Mouse (Mus musculus) MEL (cell line): ENCODE data around the gene Tfe3. TPM values are rescaled to one million over a fixed set of nuclear protein-coding genes. Genes with fewer than 3 reads are reported as not detected.
A peak's percentile ranks its signal among the peaks of the same experiment; 100 is the strongest.

ENCODE experiments used
- DNase-seq: peaks from one replicate; pipeline ENCODE4 v3.0.0; 2011; ENCODE audit warnings: low read depth, low spot score
- H3K27ac ChIP-seq: 2 replicates; pipeline ENCODE4 v1.5.1; 2012; ENCODE audit warnings: low read depth, mild to moderate bottlenecking, control low read depth, low read length, moderate library complexity; ENCODE audit not compliant: control insufficient read depth
- H3K27me3 ChIP-seq, 2 experiments: fragments of 150-350 bp in 1 of 2; sonication (generic) in 1 of 2; 2 replicates each; pipeline ENCODE4 v1.6.1; 2012; ENCODE audit warnings: low read length in 2 of 2, mild to moderate bottlenecking in 2 of 2, improper control_type of control experiment in 1 of 2, moderate library complexity in 1 of 2; ENCODE audit not compliant: insufficient read depth in 2 of 2, control insufficient read depth in 1 of 2
- H3K36me3 ChIP-seq, 2 experiments: 2 replicates each; pipeline ENCODE4 v1.6.1; 2012 to 2014; ENCODE audit warnings: low read length in 2 of 2, improper control_type of control experiment in 1 of 2, inconsistent platforms in 1 of 2, mild to moderate bottlenecking in 1 of 2; ENCODE audit not compliant: insufficient read depth in 2 of 2, control insufficient read depth in 1 of 2
- H3K4me1 ChIP-seq, 2 experiments: fragments of 150-350 bp in 1 of 2; sonication (generic) in 1 of 2; 2 replicates each; pipeline ENCODE4 v1.6.1; 2012; ENCODE audit warnings: low read length in 2 of 2, improper control_type of control experiment in 1 of 2, mild to moderate bottlenecking in 1 of 2; ENCODE audit not compliant: insufficient read depth in 2 of 2, control insufficient read depth in 1 of 2
- H3K4me3 ChIP-seq, 2 experiments: fragments of 150-350 bp in 1 of 2; sonication (generic) in 1 of 2; 2 replicates each; pipeline ENCODE4 v1.5.1; 2012; ENCODE audit warnings: low read depth in 2 of 2, low read length in 2 of 2, mild to moderate bottlenecking in 2 of 2, moderate library complexity in 2 of 2, control low read depth in 1 of 2, improper control_type of control experiment in 1 of 2; ENCODE audit not compliant: control insufficient read depth in 1 of 2, insufficient read depth in 1 of 2
- H3K79me2 ChIP-seq: 2 replicates; pipeline ENCODE4 v1.6.1; 2012; ENCODE audit warnings: mild to moderate bottlenecking, low read length, moderate library complexity; ENCODE audit not compliant: control insufficient read depth, poor library complexity, insufficient read depth
- H3K9ac ChIP-seq: 2 replicates; pipeline ENCODE4 v1.6.1; 2012; ENCODE audit warnings: low read depth, mild to moderate bottlenecking, control low read depth, low read length, moderate library complexity; ENCODE audit not compliant: control insufficient read depth, poor library complexity, severe bottlenecking
- H3K9me3 ChIP-seq: fragments of 150-350 bp; sonication (generic); replicated peaks from 2 replicates; pipeline ENCODE4 v1.6.1; 2012; ENCODE audit warnings: mild to moderate bottlenecking, low read length, improper control_type of control experiment, moderate library complexity; ENCODE audit not compliant: insufficient read depth
- CTCF ChIP-seq, 3 experiments: IDR thresholded peaks in 2 of 3; conservative IDR thresholded peaks in 1 of 3; 2 replicates each; pipeline ENCODE4 v1.5.1; 2011 to 2012; ENCODE audit warnings: low read length in 3 of 3, low read depth in 2 of 3, mild to moderate bottlenecking in 2 of 3, improper control_type of control experiment in 1 of 3, inconsistent platforms in 1 of 3, mixed read lengths in 1 of 3, moderate library complexity in 1 of 3; ENCODE audit not compliant: control insufficient read depth in 1 of 3, insufficient read depth in 1 of 3, poor library complexity in 1 of 3, severe bottlenecking in 1 of 3
- MAX ChIP-seq: IDR thresholded peaks from 2 replicates; pipeline ENCODE4 v1.6.1; 2011; ENCODE audit warnings: low read length, improper control_type of control experiment
- MAZ ChIP-seq: IDR thresholded peaks from 2 replicates; pipeline ENCODE4 v1.6.1; 2012; ENCODE audit warnings: low read depth, mild to moderate bottlenecking, inconsistent platforms, low read length, improper control_type of control experiment
- MYC ChIP-seq: IDR thresholded peaks from 2 replicates; pipeline ENCODE4 v1.6.1; 2011; ENCODE audit warnings: low read depth, mild to moderate bottlenecking, low read length, improper control_type of control experiment, moderate library complexity
- NELFE ChIP-seq: IDR thresholded peaks from 2 replicates; pipeline ENCODE4 v1.6.1; 2011; ENCODE audit warnings: low read depth, low read length, improper control_type of control experiment
- POLR2A ChIP-seq, 2 experiments: IDR thresholded peaks; 2 replicates each; pipeline ENCODE4 v1.6.1; 2011 to 2012; ENCODE audit warnings: low read length in 2 of 2, mild to moderate bottlenecking in 2 of 2, control low read depth in 1 of 2, improper control_type of control experiment in 1 of 2, low read depth in 1 of 2, moderate library complexity in 1 of 2; ENCODE audit not compliant: control insufficient read depth in 1 of 2, insufficient read depth in 1 of 2, poor library complexity in 1 of 2
- POLR2AphosphoS5 ChIP-seq: IDR thresholded peaks from 2 replicates; pipeline ENCODE4 v1.6.1; 2012; ENCODE audit warnings: low read depth, borderline replicate concordance, mild to moderate bottlenecking, inconsistent platforms, low read length, moderate library complexity, mixed read lengths
- RAD21 ChIP-seq: IDR thresholded peaks from 2 replicates; pipeline ENCODE4 v1.6.1; 2011; ENCODE audit warnings: mild to moderate bottlenecking, low read depth, low read length, improper control_type of control experiment
- TAL1 ChIP-seq: IDR thresholded peaks from 2 replicates; pipeline ENCODE4 v1.6.1; 2012; ENCODE audit warnings: mild to moderate bottlenecking, inconsistent platforms, low read length, moderate library complexity, mixed read lengths
- USF2 ChIP-seq, 2 experiments: IDR thresholded peaks; 2 replicates each; pipeline ENCODE4 v1.6.1; 2011 to 2012; ENCODE audit warnings: improper control_type of control experiment in 2 of 2, low read length in 2 of 2, borderline replicate concordance in 1 of 2, inconsistent platforms in 1 of 2, low read depth in 1 of 2, mild to moderate bottlenecking in 1 of 2; ENCODE audit not compliant: insufficient read depth in 1 of 2
- ZC3H11A ChIP-seq: IDR thresholded peaks from 2 replicates; pipeline ENCODE4 v1.6.1; 2012; ENCODE audit warnings: low read depth, mild to moderate bottlenecking, inconsistent platforms, low read length, improper control_type of control experiment
- ZMIZ1 ChIP-seq: IDR thresholded peaks from 2 replicates; pipeline ENCODE4 v1.6.1; 2012; ENCODE audit warnings: low read depth, mild to moderate bottlenecking, inconsistent platforms, low read length, improper control_type of control experiment, moderate library complexity
- ZNF384 ChIP-seq: IDR thresholded peaks from 2 replicates; pipeline ENCODE4 v1.6.1; 2012; ENCODE audit warnings: low read depth, mild to moderate bottlenecking, inconsistent platforms, low read length, improper control_type of control experiment
- polyA plus RNA-seq, 2 experiments: library from polyadenylated mRNA; stranded (reverse) in 1 of 2; unstranded in 1 of 2; fragments of >175 nt in 1 of 2; fragments of >200 nt in 1 of 2; gene quantifications; 2 replicates each; pipeline versions ENCODE4 v1.2.1 to v1.2.4; 2012; ENCODE audit warnings: low replicate concordance in 2 of 2, low read depth in 1 of 2; ENCODE audit not compliant: insufficient read length in 2 of 2, insufficient read depth in 1 of 2, missing spikeins in 1 of 2
- total RNA-seq: library from RNA; depleted of rRNA; stranded (reverse); fragments of 300-350 nt; gene quantifications from 2 replicates; pipeline ENCODE4 v1.2.3, GENCODE M21; 2012

Tfe3 gene
- total and polyA plus RNA-seq, 3 experiments, result 20.6 to 64.7 TPM; not detected in 1

GRCm38 (mm10) chrX:7722282-7722611 lies 40.1 kb upstream of the Tfe3 start:
- no peaks in the 10 kb centered on the region for H3K36me3 ChIP-seq
- DNase-seq, result no peak
- no peaks in the 10 kb centered on the region for H3K9me3 ChIP-seq
- peak overlapping the region; percentile 79 to 86 for H3K4me3 ChIP-seq
- TF ChIP-seq MYC (no peak), TAL1 (no peak), NELFE (no peak), ZMIZ1 (no peak), CTCF (IDR thresholded peaks at IDR 0.05 in 2 of 3, conservative IDR thresholded peaks at IDR 0.05 in 1 of 3; ENCODE audit: control insufficient read depth in 1 of 3, insufficient read depth in 1 of 3, low read depth in 2 of 3, low read length in 3 of 3, poor library complexity in 1 of 3, severe bottlenecking in 1 of 3) (no peak), POLR2AphosphoS5 (no peak), MAZ (no peak), USF2 (IDR thresholded peaks at IDR 0.05; ENCODE audit: borderline replicate concordance in 1 of 2, insufficient read depth in 1 of 2, low read depth in 1 of 2, low read length in 2 of 2) (no peak), RAD21 (no peak)
- H3K4me1 ChIP-seq, result peaks cover 0 to 6% of the 10 kb centered on the region in 2 experiments; a peak in 2 of 4 replicates
- H3K9ac ChIP-seq, result peak overlapping the region; percentile 90
- H3K27ac ChIP-seq, result 0 out of 2 replicates have a peak overlapping the region, but pooled peaks have one; percentile 8
- no peaks in the 10 kb centered on the region for H3K27me3 ChIP-seq
- H3K79me2 ChIP-seq, result peaks cover 6% of the 10 kb centered on the region

GRCm38 (mm10) chrX:7722691-7723090 lies 39.7 kb upstream of the Tfe3 start:
- no peaks in the 10 kb centered on the region for H3K27me3 ChIP-seq
- peak; percentile 39 for DNase-seq
- peak overlapping the region; percentile 79 to 86 for H3K4me3 ChIP-seq
- H3K79me2 ChIP-seq, result peaks cover 6% of the 10 kb centered on the region
- peak overlapping the region; percentile 90 for H3K9ac ChIP-seq
- H3K36me3 ChIP-seq, result no peaks in the 10 kb centered on the region
- peaks cover under 1 to 10% of the 10 kb centered on the region in 2 experiments; a peak in 3 of 4 replicates for H3K4me1 ChIP-seq
- no peak overlapping the region for H3K27ac ChIP-seq
- TF ChIP-seq TAL1 (no peak), NELFE (no peak), ZNF384 (peak; percentile 60; the same call in 1 of the 2 replicates)
- no peaks in the 10 kb centered on the region for H3K9me3 ChIP-seq

- H3K36me3 ChIP-seq, result no peaks in the 10 kb centered on the region
- H3K27ac ChIP-seq, result no peak overlapping the region
- H3K27me3 ChIP-seq, result no peaks in the 10 kb centered on the region
- no peak for DNase-seq
- peaks cover 3 to 14% of the 10 kb centered on the region in 2 experiments; a peak in 3 of 4 replicates for H3K4me1 ChIP-seq
- TF ChIP-seq POLR2A (IDR thresholded peaks at IDR 0.05; ENCODE audit: control insufficient read depth in 1 of 2, insufficient read depth in 1 of 2, low read depth in 1 of 2, low read length in 2 of 2, poor library complexity in 1 of 2), result no peak
- no peak for TF ChIP-seq MAX
- TF ChIP-seq TAL1, result no peak
- TF ChIP-seq ZC3H11A, result no peak
- no peak overlapping the region for H3K9ac ChIP-seq
- H3K4me3 ChIP-seq, result no peak overlapping the region
- peaks cover 6% of the 10 kb centered on the region for H3K79me2 ChIP-seq
- H3K9me3 ChIP-seq, result no peaks in the 10 kb centered on the region
Measured at GRCm38 (mm10) chrX:7724135-7724534, 38.2 kb upstream of the Tfe3 start.
